Mouse (Mus musculus) megakaryocyte, embryonic 14.5 days (primary cell): ENCODE data around the gene Abcc9.

ENCODE experiments used
- FLI1 ChIP-seq: IDR thresholded peaks from 2 replicates; pipeline ENCODE4 v1.6.1; 2012; ENCODE audit warnings: low read length, inconsistent platforms, mixed read lengths
- GATA1 ChIP-seq: IDR thresholded peaks from 3 replicates; pipeline ENCODE4 v1.6.1; 2012; ENCODE audit warnings: mixed read lengths, low read length, inconsistent platforms, borderline replicate concordance

GRCm38 (mm10) chr6:142738225-142738624 lies 36.1 kb upstream of the Abcc9 start:
- TF ChIP-seq GATA1 (no peak), FLI1 (no peak)
